Mouse (Mus musculus) natural killer cell, adult 2 months (primary cell): ENCODE data around the gene Apmap.

Experiments used
- DNase-seq, 2 experiments: peaks; one replicate each; pipeline ENCODE4 v3.0.0; 2022; ENCODE audit warnings: low spot score in 2 of 2

Gene Apmap

GRCm38 (mm10) chr2:150608087-150608799, at the start of gene Apmap:
Apmap (minus strand) TSS chr2:150608567.
- DNase-seq: peak; percentile 95 to 96

GRCm38 (mm10) chr2:150656975-150657768, 48.8 kb upstream of the Apmap start:
- DNase-seq: no peak

- no peak for DNase-seq
Measured at GRCm38 (mm10) chr2:150656112-150656511, 47.7 kb upstream of the Apmap start.

- no peak for DNase-seq
Measured at GRCm38 (mm10) chr2:150655290-150655689, 46.9 kb upstream of the Apmap start.

- no peak for DNase-seq
Measured at GRCm38 (mm10) chr2:150654814-150655213, 46.4 kb upstream of the Apmap start.

- DNase-seq: no peak
Measured at GRCm38 (mm10) chr2:150651366-150651765, 43.0 kb upstream of the Apmap start.

GRCm38 (mm10) chr2:150650511-150651074, 42.2 kb upstream of the Apmap start:
- no peak for DNase-seq

- no peak for DNase-seq
Measured at GRCm38 (mm10) chr2:150648300-150648895, 40.0 kb upstream of the Apmap start.

GRCm38 (mm10) chr2:150647681-150648299, 39.4 kb upstream of the Apmap start:
- no peak for DNase-seq

- no peak for DNase-seq
Measured at GRCm38 (mm10) chr2:150646411-150647121, 38.2 kb upstream of the Apmap start.

- no peak for DNase-seq
Measured at GRCm38 (mm10) chr2:150645225-150645624, 36.9 kb upstream of the Apmap start.

- no peak for DNase-seq
Measured at GRCm38 (mm10) chr2:150643726-150644415, 35.5 kb upstream of the Apmap start.

GRCm38 (mm10) chr2:150643166-150643565, 34.8 kb upstream of the Apmap start:
- DNase-seq: no peak

GRCm38 (mm10) chr2:150638370-150638733, 30.0 kb upstream of the Apmap start:
- no peak for DNase-seq

- DNase-seq: no peak
Measured at GRCm38 (mm10) chr2:150637702-150638369, 29.5 kb upstream of the Apmap start.

GRCm38 (mm10) chr2:150635877-150636446, 27.6 kb upstream of the Apmap start:
- no peak for DNase-seq

GRCm38 (mm10) chr2:150629255-150629654, 20.9 kb upstream of the Apmap start:
- no peak for DNase-seq

- no peak for DNase-seq
Measured at GRCm38 (mm10) chr2:150627140-150627539, 18.8 kb upstream of the Apmap start.

GRCm38 (mm10) chr2:150624926-150625325, 16.6 kb upstream of the Apmap start:
- DNase-seq: no peak

GRCm38 (mm10) chr2:150623957-150624356, 15.6 kb upstream of the Apmap start:
- DNase-seq: no peak
